Mouse (Mus musculus) erythroblast, embryonic 14.5 days (primary cell): ENCODE data around the gene Mfng.

Experiments used
- GATA1 ChIP-seq: IDR thresholded peaks from 2 replicates; pipeline ENCODE4 v1.6.1; 2012; ENCODE audit warnings: low read length, inconsistent platforms, mixed read lengths
- TAL1 ChIP-seq: IDR thresholded peaks from 3 replicates; pipeline ENCODE4 v1.6.1; 2012; ENCODE audit warnings: low read length, inconsistent platforms, mixed read lengths

DNA sequence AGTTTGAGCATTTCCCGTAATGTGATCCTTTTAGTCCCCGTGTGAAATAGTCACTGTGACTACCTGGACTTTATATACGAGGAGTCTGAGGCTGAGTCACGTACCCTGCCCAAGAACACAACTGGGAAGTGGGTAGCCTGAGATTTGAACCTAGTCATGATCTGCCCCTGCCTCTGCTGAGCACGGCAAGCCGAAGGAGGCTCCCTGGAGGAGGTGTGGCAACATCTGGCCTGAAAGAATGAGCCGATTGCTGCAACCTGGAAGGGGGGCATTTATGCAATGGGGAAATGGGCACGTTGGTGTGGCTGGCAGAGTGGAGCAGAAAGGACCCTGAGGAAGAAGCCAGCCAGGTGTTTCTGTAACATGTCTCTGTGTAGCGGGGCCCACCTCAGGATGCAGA is 36.5 kb upstream of the Mfng start:
- TF ChIP-seq GATA1 (no peak), TAL1 (no peak)
